ENCODE assay signal across 8 mouse cellular contexts in the genomic region with DNA sequence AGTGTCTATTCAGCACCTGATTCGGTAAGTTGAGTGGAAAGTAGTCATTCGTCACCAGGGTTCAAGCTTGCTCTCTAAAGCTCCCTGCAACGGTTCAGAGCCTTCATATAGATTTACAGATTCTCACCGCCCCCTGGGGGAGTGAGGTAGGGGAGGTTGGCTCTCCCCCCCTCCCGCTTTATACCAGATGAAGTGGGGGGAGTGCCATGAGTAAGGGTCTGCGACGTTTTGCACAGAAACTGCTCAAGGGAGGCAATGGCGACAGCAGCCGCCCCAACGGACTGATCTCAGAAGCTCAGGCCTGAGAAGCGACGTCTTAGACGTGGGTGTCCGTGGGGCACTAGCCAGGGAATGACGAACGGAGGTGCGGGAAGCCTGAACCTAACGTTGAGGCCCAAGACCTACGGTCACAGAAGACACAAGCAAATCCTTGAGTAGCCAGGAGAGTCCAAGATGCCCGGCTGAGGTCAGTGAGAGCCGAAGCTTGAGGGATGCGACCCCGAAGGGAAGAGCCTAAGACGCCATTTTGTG. TPM values are rescaled to one million over a fixed set of nuclear protein-coding genes. Genes with fewer than 3 reads are reported as not detected.
DNase-seq lines count a peak whose midpoint lies in the region; ATAC-seq and TF ChIP-seq lines count a peak whose summit lies in the region.

No protein-coding gene starts in this region.

- intact Hi-C loops in heart, postnatal 36 days (cut with DNase I): loop anchor here (1.0 to 5.0 kb wide), 5 partner anchors 13 to 144 kb away; partner anchors contain the start of gene Wiz

- H3K4me3 ChIP-seq in heart, embryonic 10.5 days: peak overlapping the region; percentile 93
- peak overlapping the region; percentile 96 for H3K4me3 ChIP-seq in embryonic facial prominence, embryonic 15.5 days (replicated peaks)
- H3K4me3 ChIP-seq in limb, embryonic 12.5 days (replicated peaks): peak overlapping the region; percentile 81
- peak overlapping the region; percentile 90 for H3K4me3 ChIP-seq in small intestine, adult 2 months (ENCODE audit: low read depth, low read length)

- no peak; the same call in 1 of the 2 replicates for TF ChIP-seq POLR2A in small intestine, adult 2 months (IDR thresholded peaks at IDR 0.05; ENCODE audit: low read depth, low read length)

- H3K36me3 ChIP-seq in heart, embryonic 10.5 days: peaks cover 18% of the 10 kb centered on the region
- H3K36me3 ChIP-seq in embryonic facial prominence, embryonic 15.5 days: peaks cover 17% of the 10 kb centered on the region
- H3K36me3 ChIP-seq in limb, embryonic 12.5 days: peaks cover 25% of the 10 kb centered on the region
- H3K36me3 ChIP-seq in small intestine, adult 2 months (ENCODE audit: control insufficient read depth, insufficient read depth, low read length): peaks cover 10% of the 10 kb centered on the region

- H3K27me3 ChIP-seq in heart, embryonic 10.5 days (ENCODE audit: insufficient read depth, poor library complexity, severe bottlenecking): no peaks in the 10 kb centered on the region
- H3K27me3 ChIP-seq in embryonic facial prominence, embryonic 15.5 days: no peaks in the 10 kb centered on the region
- H3K27me3 ChIP-seq in limb, embryonic 12.5 days: no peaks in the 10 kb centered on the region
- H3K27me3 ChIP-seq in small intestine, adult 2 months (ENCODE audit: control insufficient read depth, insufficient read depth, low read length): no peaks in the 10 kb centered on the region

- H3K4me2 ChIP-seq in embryonic facial prominence, embryonic 15.5 days (replicated peaks): peak overlapping the region; percentile 83
- H3K4me2 ChIP-seq in limb, embryonic 12.5 days: peak overlapping the region; percentile 84

- peak; percentile 12; the same call in 1 of the 2 replicates for ATAC-seq in embryonic facial prominence, embryonic 15.5 days (ENCODE audit: insufficient number of reproducible peaks, low FRiP score, low TSS enrichment, low read depth)
- no peak; the same call in 1 of the 2 replicates for ATAC-seq in limb, embryonic 12.5 days (ENCODE audit: insufficient number of reproducible peaks, insufficient read depth, low FRiP score, low TSS enrichment, low read depth)

- no peak for TF ChIP-seq CTCF in small intestine, adult 2 months (IDR thresholded peaks at IDR 0.05; ENCODE audit: extremely low read depth, insufficient read length, insufficient replicate concordance, low read depth, low read length)

- H3K4me1 ChIP-seq in heart, embryonic 10.5 days: peaks cover 27% of the 10 kb centered on the region
- H3K4me1 ChIP-seq in embryonic facial prominence, embryonic 15.5 days: peaks cover 21% of the 10 kb centered on the region
- peaks cover 18% of the 10 kb centered on the region for H3K4me1 ChIP-seq in limb, embryonic 12.5 days (replicated peaks)
- H3K4me1 ChIP-seq in small intestine, adult 2 months (ENCODE audit: control insufficient read depth, insufficient read depth, insufficient read length, low read length): no peaks in the 10 kb centered on the region

- H3K27ac ChIP-seq in heart, embryonic 10.5 days: peak overlapping the region; percentile 90
- peak overlapping the region; percentile 82 for H3K27ac ChIP-seq in embryonic facial prominence, embryonic 15.5 days (replicated peaks)
- peak overlapping the region; percentile 47; the same call in 1 of the 2 replicates for H3K27ac ChIP-seq in limb, embryonic 12.5 days
- H3K27ac ChIP-seq in small intestine, adult 2 months (ENCODE audit: insufficient read depth, low read depth, low read length): peak overlapping the region; percentile 60

- DNase-seq in heart, embryonic 10.5 days (ENCODE audit: low spot score): no peak
- no peak for DNase-seq in heart, postnatal 36 days
- DNase-seq in 3T3-L1 (ENCODE audit: low read depth, low spot score): peak; percentile 42
- no peak for DNase-seq in cerebellum, postnatal 14 days
- no peak for DNase-seq in cerebellum, postnatal 25 days

- no peaks in the 10 kb centered on the region for H3K9me3 ChIP-seq in heart, embryonic 10.5 days
- no peaks in the 10 kb centered on the region for H3K9me3 ChIP-seq in embryonic facial prominence, embryonic 15.5 days (replicated peaks)
- no peaks in the 10 kb centered on the region for H3K9me3 ChIP-seq in limb, embryonic 12.5 days

- under 1% methylated on average over 24 of the region's 24 CpGs for WGBS in heart, embryonic 10.5 days
- under 1% methylated on average over 24 of the region's 24 CpGs for WGBS in embryonic facial prominence, embryonic 15.5 days
- WGBS in limb, embryonic 12.5 days: under 1% methylated on average over 24 of the region's 24 CpGs
- WGBS in small intestine, adult 2 months: 1% methylated on average over 24 of the region's 24 CpGs

- peak overlapping the region; percentile 70 for H3K9ac ChIP-seq in embryonic facial prominence, embryonic 15.5 days
- peak overlapping the region; percentile 76 for H3K9ac ChIP-seq in limb, embryonic 12.5 days (replicated peaks)

RNA-seq across cellular contexts. Expression of gene Akap8l, which starts 0.5 kb away (rescaled TPM):
- polyA plus RNA-seq in heart, embryonic 10.5 days (2016; fragmentation: Nextera tagmentation; extraction: Ambion mirVana): 84.7 and 88.6 TPM in 2 replicates
- 10 to 100 TPM; 44.5 to 55.7 TPM for total RNA-seq in heart, postnatal 36 days (2021)
- polyA plus RNA-seq in embryonic facial prominence, embryonic 15.5 days (2015; fragmentation: Nextera tagmentation; extraction: Ambion mirVana): 96.5 and 110 TPM in 2 replicates
- polyA plus RNA-seq in limb, embryonic 12.5 days (2016; fragmentation: Nextera tagmentation; extraction: Ambion mirVana): 112 and 120 TPM in 2 replicates
- 42.3 and 83.7 TPM in 2 replicates for polyA plus RNA-seq in small intestine, adult 2 months (2012; rRNA removed)

RNA-seq across cellular contexts. Expression of gene Akap8, which starts 28.9 kb away (rescaled TPM):
- 100 and 115 TPM in 2 replicates for polyA plus RNA-seq in heart, embryonic 10.5 days (2016; fragmentation: Nextera tagmentation; extraction: Ambion mirVana)
- total RNA-seq in heart, postnatal 36 days (2021): 10 to 100 TPM; 37.3 to 50.4 TPM
- polyA plus RNA-seq in embryonic facial prominence, embryonic 15.5 days (2015; fragmentation: Nextera tagmentation; extraction: Ambion mirVana): 91.5 and 97.9 TPM in 2 replicates
- polyA plus RNA-seq in limb, embryonic 12.5 days (2016; fragmentation: Nextera tagmentation; extraction: Ambion mirVana): 151 and 153 TPM in 2 replicates
- 23.5 and 28.6 TPM in 2 replicates for polyA plus RNA-seq in small intestine, adult 2 months (2012; rRNA removed)

RNA-seq across cellular contexts. Expression of gene Wiz, which starts 39.3 kb away (rescaled TPM):
- polyA plus RNA-seq in heart, embryonic 10.5 days (2016; fragmentation: Nextera tagmentation; extraction: Ambion mirVana): 17.9 and 21.8 TPM in 2 replicates
- total RNA-seq in heart, postnatal 36 days (2021): 10 to 100 TPM; 18.9 to 19.1 TPM
- polyA plus RNA-seq in embryonic facial prominence, embryonic 15.5 days (2015; fragmentation: Nextera tagmentation; extraction: Ambion mirVana): 27.7 and 30.1 TPM in 2 replicates
- polyA plus RNA-seq in limb, embryonic 12.5 days (2016; fragmentation: Nextera tagmentation; extraction: Ambion mirVana): 30.0 and 37.3 TPM in 2 replicates
- polyA plus RNA-seq in small intestine, adult 2 months (2012; rRNA removed): 15.5 and 26.1 TPM in 2 replicates

RNA-seq across cellular contexts. Expression of gene Rasal3, which starts 53.5 kb away (rescaled TPM):
- polyA plus RNA-seq in heart, embryonic 10.5 days (2016; fragmentation: Nextera tagmentation; extraction: Ambion mirVana): 1.2 and 2.3 TPM in 2 replicates
- total RNA-seq in heart, postnatal 36 days (2021): under 1 TPM; 0.60 to 0.97 TPM
- 1.8 and 2.9 TPM in 2 replicates for polyA plus RNA-seq in embryonic facial prominence, embryonic 15.5 days (2015; fragmentation: Nextera tagmentation; extraction: Ambion mirVana)
- polyA plus RNA-seq in limb, embryonic 12.5 days (2016; fragmentation: Nextera tagmentation; extraction: Ambion mirVana): 0.87 and 1.1 TPM in 2 replicates
- 10.3 and 16.0 TPM in 2 replicates for polyA plus RNA-seq in small intestine, adult 2 months (2012; rRNA removed)
